Mouse (Mus musculus) intestine, embryonic 14.5 days (tissue): Measurements from ENCODE around the gene Skida1. TPM values are rescaled to one million over a fixed set of nuclear protein-coding genes. Genes with fewer than 3 reads are reported as not detected.

ENCODE experiments used
- ATAC-seq: fragments of 200-750 bp; cut with Nextera tagmentation; replicated peaks from 2 replicates; pipeline ENCODE4 v1.8.0; 2017; ENCODE audit warnings: low read depth, moderate number of reproducible peaks, moderate TSS enrichment, moderate library complexity; ENCODE audit not compliant: low FRiP score, low TSS enrichment
- DNase-seq: peaks from one replicate; pipeline ENCODE4 v3.0.0-alpha.2; 2018; ENCODE audit warnings: low spot score
- H3K27ac ChIP-seq: fragments of 300-500 bp; sonication (generic); 2 replicates; pipeline ENCODE4 v1.5.1; 2014; ENCODE audit warnings: low read depth, mild to moderate bottlenecking, control low read depth
- H3K27me3 ChIP-seq: fragments of 300-500 bp; sonication (generic); replicated peaks from 2 replicates; pipeline ENCODE4 v1.6.1; 2014; ENCODE audit warnings: low read length, control low read depth; ENCODE audit not compliant: control insufficient read depth, insufficient read depth
- H3K36me3 ChIP-seq: fragments of 300-500 bp; sonication (generic); 2 replicates; pipeline ENCODE4 v1.6.1; 2014; ENCODE audit warnings: low read length, control low read depth; ENCODE audit not compliant: control insufficient read depth, insufficient read depth
- H3K4me1 ChIP-seq: fragments of 300-500 bp; sonication (generic); replicated peaks from 2 replicates; pipeline ENCODE4 v1.6.1; 2014; ENCODE audit warnings: low read length, control low read depth, mixed read lengths; ENCODE audit not compliant: control insufficient read depth, insufficient read depth
- H3K4me2 ChIP-seq: fragments of 300-500 bp; sonication (generic); 2 replicates; pipeline ENCODE4 v1.6.1; 2014; ENCODE audit warnings: low read length
- H3K4me3 ChIP-seq: fragments of 300-500 bp; sonication (generic); 2 replicates; pipeline ENCODE4 v1.5.1; 2014; ENCODE audit warnings: low read depth, low read length, control low read depth, mixed read lengths
- H3K9ac ChIP-seq: fragments of 300-500 bp; sonication (generic); 2 replicates; pipeline ENCODE4 v1.6.1; 2014; ENCODE audit warnings: mild to moderate bottlenecking, low read length
- H3K9me3 ChIP-seq: fragments of 300-500 bp; sonication (generic); 2 replicates; pipeline ENCODE4 v1.6.1; 2016; ENCODE audit warnings: low read length, control low read depth; ENCODE audit not compliant: control insufficient read depth
- WGBS: fragments of 180-500 bp; shearing (Covaris S2); extraction: QIAGEN DNeasy Blood & Tissue Kit; methylation state at CpG from one replicate; pipeline ENCODE4 v1.1.7; 2014; 5-methylcytosine and 5-hydroxymethylcytosine counted together
- polyA plus RNA-seq: library from polyadenylated mRNA; unstranded; fragments of >200 nt; fragmentation: Nextera tagmentation; extraction: Ambion mirVana; gene quantifications from 2 replicates; pipeline ENCODE4 v1.2.1, GENCODE M21; 2014

Gene Skida1
- polyA plus RNA-seq, 1 experiment from 2014 or later: 3.3 TPM

DNA sequence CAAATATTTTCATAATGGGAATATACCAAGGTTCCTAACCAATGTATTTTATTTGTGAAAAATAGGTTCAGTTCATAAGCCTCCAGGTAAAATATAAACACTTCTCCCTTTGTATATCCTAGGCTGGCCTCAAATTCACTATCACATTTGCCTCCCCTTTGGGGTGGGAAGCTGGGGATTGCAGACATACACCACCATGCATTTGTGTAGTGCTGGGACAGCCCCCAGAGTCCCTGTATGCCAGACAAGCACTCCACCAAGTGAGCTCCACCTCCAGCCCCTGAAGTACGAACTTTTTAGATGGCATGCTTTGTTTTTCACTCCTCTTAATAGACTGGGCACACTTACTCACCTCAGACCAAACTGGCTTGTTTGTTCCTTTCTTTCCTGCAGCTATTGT lies 26.0 kb downstream of the Skida1 start:
- Histone ChIP-seq H3K9ac (no peak overlapping the region), H3K36me3 (no peaks in the 10 kb centered on the region), H3K4me3 (no peak overlapping the region), H3K4me2 (no peak overlapping the region), H3K27ac (no peak overlapping the region), H3K4me1 (peaks cover 5% of the 10 kb centered on the region), H3K9me3 (no peaks in the 10 kb centered on the region), H3K27me3 (no peaks in the 10 kb centered on the region)
- ATAC-seq: no peak
- no peak for DNase-seq
- 58% methylated on average over 1 of the region's 1 CpGs for whole genome bisulfite sequencing

DNA sequence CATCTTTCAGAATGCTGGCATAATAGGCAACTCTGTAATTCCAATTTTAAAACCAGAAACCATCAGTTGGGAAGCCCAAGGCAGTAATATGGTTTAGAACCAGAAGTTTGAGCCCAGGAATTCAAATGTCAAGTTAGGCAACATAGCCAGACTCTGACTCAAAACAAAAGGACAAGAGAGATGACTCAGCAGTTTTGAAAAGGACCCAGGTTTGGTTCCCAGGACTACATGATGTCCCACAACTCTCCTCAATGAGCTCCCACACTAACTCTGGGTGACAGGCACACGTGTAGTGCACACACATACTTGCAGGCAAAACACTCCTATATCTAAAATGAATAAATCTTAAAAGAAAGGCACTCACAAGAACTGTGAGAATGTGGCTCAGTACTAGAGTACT lies 29.7 kb downstream of the Skida1 start:
- Histone ChIP-seq H3K4me3 (no peak overlapping the region), H3K4me1 (no peaks in the 10 kb centered on the region), H3K27me3 (no peaks in the 10 kb centered on the region), H3K9me3 (no peaks in the 10 kb centered on the region), H3K4me2 (no peak overlapping the region), H3K36me3 (no peaks in the 10 kb centered on the region), H3K9ac (no peak overlapping the region), H3K27ac (no peak overlapping the region)
- DNase-seq (no peak), ATAC-seq (no peak)
- 78% methylated on average over 1 of the region's 1 CpGs for WGBS

DNA sequence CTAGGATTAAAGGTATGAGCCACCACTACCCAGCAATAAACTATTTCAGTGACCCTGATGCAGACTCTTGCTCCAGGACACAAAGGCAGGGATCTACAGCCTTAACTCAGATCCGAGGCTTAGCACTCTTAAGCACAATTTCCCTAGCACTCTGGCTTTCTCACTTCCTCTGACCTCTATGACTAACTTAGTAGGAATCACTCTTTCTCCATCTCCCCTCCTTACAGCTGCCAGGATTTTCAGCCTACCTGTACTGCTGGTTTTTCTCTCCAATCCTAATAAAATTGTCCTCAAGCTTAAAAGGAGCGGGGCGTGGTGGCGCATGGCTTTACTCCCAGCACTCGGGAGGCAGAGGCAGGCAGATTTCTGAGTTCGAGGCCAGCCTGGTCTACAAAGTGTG lies 31.5 kb downstream of the Skida1 start:
- Histone ChIP-seq H3K9me3 (no peaks in the 10 kb centered on the region), H3K27me3 (no peaks in the 10 kb centered on the region), H3K9ac (no peak overlapping the region), H3K4me2 (no peak overlapping the region), H3K36me3 (no peaks in the 10 kb centered on the region), H3K4me1 (no peaks in the 10 kb centered on the region), H3K27ac (no peak overlapping the region), H3K4me3 (no peak overlapping the region)
- 94% methylated on average over 6 of the region's 6 CpGs for WGBS
- DNase-seq (no peak), ATAC-seq (no peak)

DNA sequence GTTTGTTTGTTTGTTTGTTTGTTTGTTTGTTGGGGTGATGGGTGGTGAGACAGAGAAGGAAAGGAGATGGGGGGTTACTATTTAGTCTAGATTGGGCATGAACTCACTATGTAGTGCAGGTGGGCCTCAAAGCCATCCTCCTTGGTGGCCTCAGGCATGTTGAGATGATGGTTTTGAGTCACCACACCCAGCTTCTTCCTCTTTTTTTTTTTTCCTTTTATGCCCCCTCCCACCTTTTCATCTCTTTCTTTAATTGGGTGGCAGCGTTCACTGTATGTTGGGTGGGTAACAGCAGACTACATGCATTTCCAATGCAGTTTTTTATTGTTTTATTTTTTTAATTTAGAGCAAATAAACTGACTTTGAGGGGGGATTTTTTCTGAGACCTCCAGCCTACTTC lies 32.2 kb downstream of the Skida1 start:
- DNase-seq (no peak), ATAC-seq (no peak)
- 93% methylated on average over 1 of the region's 1 CpGs for WGBS
- H3K9ac ChIP-seq: no peak overlapping the region
- no peaks in the 10 kb centered on the region for H3K27me3 ChIP-seq
- no peaks in the 10 kb centered on the region for H3K36me3 ChIP-seq
- no peak overlapping the region for H3K4me2 ChIP-seq
- no peaks in the 10 kb centered on the region for H3K9me3 ChIP-seq
- no peak overlapping the region for H3K4me3 ChIP-seq
- H3K27ac ChIP-seq: no peak overlapping the region
- no peaks in the 10 kb centered on the region for H3K4me1 ChIP-seq

DNA sequence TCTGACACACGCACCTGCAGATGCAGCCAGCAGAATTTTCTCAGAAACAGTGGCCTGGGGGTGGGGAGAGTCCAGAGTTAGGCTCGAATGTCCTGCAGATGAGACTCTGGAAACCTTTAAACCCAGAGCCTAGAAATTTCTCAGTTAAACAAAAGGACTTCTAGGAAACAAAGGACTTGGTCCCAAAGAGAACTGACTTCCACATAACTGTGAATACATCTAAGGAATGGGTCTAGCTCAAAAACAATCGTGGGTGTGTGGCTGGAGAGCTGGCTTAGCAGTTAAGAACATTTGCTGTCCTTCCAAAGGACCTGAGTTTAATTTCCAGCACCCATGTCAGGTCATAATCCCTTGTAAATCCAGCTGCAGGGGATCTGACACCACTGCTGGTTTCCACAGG lies 33.3 kb downstream of the Skida1 start:
- H3K27ac ChIP-seq: no peak overlapping the region
- no peak overlapping the region for H3K9ac ChIP-seq
- no peak for ATAC-seq
- no peaks in the 10 kb centered on the region for H3K9me3 ChIP-seq
- DNase-seq: no peak
- no peaks in the 10 kb centered on the region for H3K27me3 ChIP-seq
- no peaks in the 10 kb centered on the region for H3K4me1 ChIP-seq
- no peak overlapping the region for H3K4me2 ChIP-seq
- H3K4me3 ChIP-seq: no peak overlapping the region
- 71% methylated on average over 3 of the region's 3 CpGs for WGBS
- no peaks in the 10 kb centered on the region for H3K36me3 ChIP-seq

DNA sequence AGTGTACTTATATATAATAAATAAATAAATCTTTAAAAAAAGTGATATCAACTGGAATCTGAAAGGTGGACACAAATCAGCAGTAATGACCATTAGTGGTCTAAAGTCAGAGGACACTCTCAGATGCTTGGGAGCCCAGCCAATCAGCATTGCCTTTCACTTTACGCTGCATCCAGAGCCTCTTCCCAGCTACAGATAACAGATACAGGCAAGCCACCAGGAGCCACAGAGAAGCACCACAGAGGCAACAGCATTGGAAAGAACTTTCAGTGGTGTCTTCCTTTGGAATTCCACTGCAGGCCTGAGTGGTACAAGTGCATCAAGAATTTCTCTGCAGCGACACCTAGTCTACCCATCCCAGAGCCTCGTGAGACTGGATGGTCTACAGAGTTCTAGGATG lies 36.0 kb downstream of the Skida1 start:
- H3K4me2 ChIP-seq: no peak overlapping the region
- H3K4me1 ChIP-seq: no peaks in the 10 kb centered on the region
- no peaks in the 10 kb centered on the region for H3K9me3 ChIP-seq
- no peaks in the 10 kb centered on the region for H3K36me3 ChIP-seq
- H3K4me3 ChIP-seq: no peak overlapping the region
- no peak overlapping the region for H3K9ac ChIP-seq
- ATAC-seq: no peak
- 88% methylated on average over 3 of the region's 3 CpGs for WGBS
- no peak for DNase-seq
- H3K27me3 ChIP-seq: no peaks in the 10 kb centered on the region
- H3K27ac ChIP-seq: no peak overlapping the region

DNA sequence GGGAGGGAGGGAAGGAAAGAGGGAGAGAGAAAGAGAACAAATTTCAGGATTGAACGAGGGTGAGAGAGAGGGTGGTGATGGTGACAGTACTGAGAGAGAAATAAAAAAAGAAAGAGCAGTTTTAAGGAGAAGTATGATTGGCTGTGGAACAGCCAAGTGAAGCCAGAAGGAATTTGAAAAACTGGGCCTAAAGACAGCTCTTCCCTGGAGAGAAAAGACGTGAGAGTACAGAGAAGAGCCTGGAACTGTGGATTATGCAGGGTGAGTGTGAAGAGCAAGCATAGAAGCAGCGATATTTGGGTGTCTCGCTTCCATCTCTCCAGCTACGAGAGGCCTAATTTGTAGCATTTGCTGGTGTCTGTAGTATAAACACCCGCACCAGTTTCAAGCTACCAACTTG lies 37.6 kb downstream of the Skida1 start:
- no peak overlapping the region for H3K4me2 ChIP-seq
- no peaks in the 10 kb centered on the region for H3K36me3 ChIP-seq
- H3K4me3 ChIP-seq: no peak overlapping the region
- ATAC-seq: no peak
- no peak for DNase-seq
- WGBS: 86% methylated on average over 6 of the region's 6 CpGs
- H3K9ac ChIP-seq: no peak overlapping the region
- no peaks in the 10 kb centered on the region for H3K9me3 ChIP-seq
- no peak overlapping the region for H3K27ac ChIP-seq
- H3K4me1 ChIP-seq: no peaks in the 10 kb centered on the region
- no peaks in the 10 kb centered on the region for H3K27me3 ChIP-seq

DNA sequence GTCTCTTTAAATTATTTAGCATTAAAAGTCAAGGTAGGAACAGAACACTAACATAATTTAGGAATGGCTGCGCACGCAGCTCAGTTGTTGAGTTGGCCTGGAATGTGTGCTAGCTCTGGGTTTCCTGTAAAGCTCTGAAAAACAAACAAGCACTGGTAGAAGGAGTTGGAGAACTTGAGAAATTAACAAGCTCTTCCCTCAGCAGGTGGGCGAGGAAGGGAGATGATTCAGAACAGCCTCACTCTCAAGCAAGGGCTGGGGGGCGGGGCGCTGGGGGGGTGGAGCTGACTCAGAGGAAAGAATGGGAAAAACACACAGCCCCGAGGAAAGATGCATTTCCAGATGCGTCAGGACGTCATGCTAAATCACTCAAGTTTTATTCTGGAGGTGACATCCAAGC lies 43.7 kb downstream of the Skida1 start:
- Histone ChIP-seq H3K9ac (no peak overlapping the region), H3K4me2 (no peak overlapping the region), H3K27me3 (no peaks in the 10 kb centered on the region), H3K9me3 (no peaks in the 10 kb centered on the region), H3K4me3 (no peak overlapping the region), H3K4me1 (peaks cover 7% of the 10 kb centered on the region; the same call in 1 of the 2 replicates), H3K36me3 (no peaks in the 10 kb centered on the region), H3K27ac (no peak overlapping the region)
- 32% methylated on average over 8 of the region's 8 CpGs for WGBS
- DNase-seq: no peak
- no peak for ATAC-seq

DNA sequence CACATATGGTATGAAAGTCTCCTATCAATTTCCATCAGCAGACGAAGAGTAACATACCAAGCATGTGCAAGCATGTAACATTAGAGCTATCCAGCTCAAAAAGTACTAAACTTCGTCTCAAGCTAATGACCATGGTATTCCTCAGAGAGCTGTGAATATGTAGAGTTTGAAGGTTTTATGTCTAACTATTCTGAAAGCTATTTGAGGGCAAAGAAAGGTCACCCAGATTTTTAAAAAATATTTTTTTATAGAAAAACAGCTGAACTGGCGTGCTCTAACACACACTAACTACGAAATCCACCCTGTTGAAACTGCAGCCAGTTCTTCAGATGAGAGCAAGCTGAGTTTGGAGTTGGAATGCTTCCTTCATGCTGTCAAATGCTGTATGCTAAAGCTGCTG lies 44.6 kb downstream of the Skida1 start:
- Histone ChIP-seq H3K9ac (no peak overlapping the region), H3K27ac (no peak overlapping the region), H3K9me3 (no peaks in the 10 kb centered on the region), H3K27me3 (no peaks in the 10 kb centered on the region), H3K4me1 (peaks cover 7% of the 10 kb centered on the region; the same call in 1 of the 2 replicates), H3K4me2 (no peak overlapping the region), H3K36me3 (no peaks in the 10 kb centered on the region), H3K4me3 (no peak overlapping the region)
- 80% methylated on average over 4 of the region's 4 CpGs for WGBS
- DNase-seq (no peak), ATAC-seq (no peak)
